Mouse (Mus musculus): ENCODE data around the gene Arid1b. TPM values are rescaled to one million over a fixed set of nuclear protein-coding genes. Genes with fewer than 3 reads are reported as not detected.
"Not testable (repeated sequence)": the region's sequence is repeated elsewhere in the genome, so short reads cannot be mapped to it uniquely, and the experiment has no call there.

The Arid1b gene
- polyA plus RNA-seq, 1 experiment from 2014 or later: 14.1 TPM

DNA sequence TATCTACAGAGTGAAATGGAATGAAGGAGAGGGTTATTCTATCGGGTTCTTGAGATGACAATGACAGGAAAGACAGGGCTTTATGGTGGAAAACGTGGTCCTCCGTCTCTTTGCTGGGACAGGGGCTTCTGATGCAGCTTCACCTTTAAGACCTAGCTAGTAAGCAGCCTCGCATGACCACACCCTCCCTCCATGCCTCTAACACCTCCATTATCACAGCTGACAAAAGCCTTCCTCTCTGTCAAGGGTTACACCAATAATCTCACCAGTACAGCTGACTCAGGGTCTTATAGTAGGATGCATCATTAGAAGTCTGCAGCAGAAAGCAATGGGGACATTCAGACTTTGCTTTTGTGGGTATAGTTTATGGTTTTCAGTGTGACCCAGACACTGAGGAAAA, 116.0 kb downstream of the Arid1b start:
- Histone ChIP-seq H3K27me3 (no peaks in the 10 kb centered on the region), H3K4me2 (no peak overlapping the region), H3K4me3 (no peak overlapping the region), H3K9me3 (no peaks in the 10 kb centered on the region), H3K36me3 (no peaks in the 10 kb centered on the region), H3K27ac (replicated peaks) (no peak overlapping the region), H3K4me1 (replicated peaks) (peaks cover 47% of the 10 kb centered on the region), H3K9ac (no peak overlapping the region)
- 82% methylated on average over 4 of the region's 4 CpGs for WGBS
- no peak for ATAC-seq (ENCODE audit: low read depth)

DNA sequence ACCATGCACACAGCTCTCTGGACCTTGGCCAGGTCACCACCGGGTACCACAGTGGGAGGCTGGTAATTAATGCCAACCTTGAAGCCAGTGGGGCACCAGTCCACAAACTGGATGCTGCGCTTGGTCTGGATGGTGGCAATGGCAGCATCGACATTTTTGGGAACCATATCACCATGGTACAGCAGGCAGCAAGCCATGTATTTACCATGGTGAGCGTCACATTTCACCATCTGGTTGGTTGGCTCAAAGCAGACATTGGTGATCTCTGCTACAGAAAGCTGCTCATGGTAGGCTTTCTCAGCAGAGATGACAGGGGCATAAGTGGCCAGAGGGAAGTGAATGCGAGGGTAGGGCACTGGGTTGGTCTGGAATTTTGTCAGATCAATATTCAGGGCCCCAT, 116.8 kb downstream of the Arid1b start:
- H3K4me3 ChIP-seq; H3K4me2 ChIP-seq; ATAC-seq (ENCODE audit: low read depth); H3K27ac ChIP-seq (replicated peaks); H3K36me3 ChIP-seq; H3K27me3 ChIP-seq; H3K9me3 ChIP-seq; H3K9ac ChIP-seq: not testable (repeated sequence)
- H3K4me1 ChIP-seq (replicated peaks): peaks cover 42% of the 10 kb centered on the region
- WGBS: 94% methylated on average over 5 of the region's 5 CpGs

DNA sequence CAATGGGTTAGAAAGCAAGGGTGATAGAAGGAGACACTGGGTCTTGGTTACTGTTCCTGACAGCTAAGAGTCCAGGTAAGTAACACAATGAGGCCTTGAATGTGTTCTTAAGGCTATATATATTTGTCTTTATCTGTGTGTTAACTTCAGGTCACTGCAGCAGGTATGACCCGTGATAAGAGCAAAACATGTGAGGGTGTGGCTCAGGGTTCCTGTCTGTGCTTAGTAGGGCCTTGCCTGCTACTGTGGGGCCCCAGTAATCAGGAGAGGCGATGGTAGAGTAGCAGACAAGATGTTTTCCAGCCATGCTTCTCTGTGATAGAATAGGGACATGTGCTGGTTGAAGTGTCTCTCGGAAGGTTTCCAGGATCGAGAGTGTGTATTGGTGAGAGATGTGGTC, 118.0 kb downstream of the Arid1b start:
- Histone ChIP-seq H3K27ac (replicated peaks) (no peak overlapping the region), H3K9me3 (no peaks in the 10 kb centered on the region), H3K27me3 (no peaks in the 10 kb centered on the region), H3K9ac (no peak overlapping the region), H3K4me2 (no peak overlapping the region), H3K36me3 (no peaks in the 10 kb centered on the region), H3K4me1 (replicated peaks) (peaks cover 34% of the 10 kb centered on the region), H3K4me3 (no peak overlapping the region)
- ATAC-seq (ENCODE audit: low read depth): no peak
- WGBS: 86% methylated on average over 4 of the region's 4 CpGs

DNA sequence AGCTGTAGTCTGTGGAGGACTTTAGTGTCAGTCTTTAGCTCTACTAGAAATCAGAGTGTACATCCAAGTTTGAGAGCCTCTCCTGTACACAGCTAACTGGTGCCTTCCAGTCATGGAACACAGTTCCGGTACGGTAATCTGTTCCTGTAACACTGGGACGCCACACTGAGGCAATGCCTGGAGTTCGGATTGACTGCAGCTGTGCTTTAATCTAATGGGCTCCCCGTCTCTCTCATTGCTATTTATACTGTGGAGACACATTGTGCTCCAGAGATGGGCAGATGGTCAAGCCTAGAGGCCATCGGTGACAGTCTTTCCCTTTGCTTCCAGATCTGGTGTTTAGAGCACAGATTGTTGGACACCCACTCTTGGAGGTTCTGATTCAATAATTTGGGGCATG, 121.8 kb downstream of the Arid1b start:
- Histone ChIP-seq H3K4me1 (replicated peaks) (peaks cover 36% of the 10 kb centered on the region), H3K9ac (no peak overlapping the region), H3K27ac (replicated peaks) (no peak overlapping the region), H3K4me3 (no peak overlapping the region), H3K9me3 (no peaks in the 10 kb centered on the region), H3K36me3 (no peaks in the 10 kb centered on the region), H3K4me2 (no peak overlapping the region), H3K27me3 (no peaks in the 10 kb centered on the region)
- 52% methylated on average over 6 of the region's 6 CpGs for WGBS
- no peak for ATAC-seq (ENCODE audit: low read depth)

DNA sequence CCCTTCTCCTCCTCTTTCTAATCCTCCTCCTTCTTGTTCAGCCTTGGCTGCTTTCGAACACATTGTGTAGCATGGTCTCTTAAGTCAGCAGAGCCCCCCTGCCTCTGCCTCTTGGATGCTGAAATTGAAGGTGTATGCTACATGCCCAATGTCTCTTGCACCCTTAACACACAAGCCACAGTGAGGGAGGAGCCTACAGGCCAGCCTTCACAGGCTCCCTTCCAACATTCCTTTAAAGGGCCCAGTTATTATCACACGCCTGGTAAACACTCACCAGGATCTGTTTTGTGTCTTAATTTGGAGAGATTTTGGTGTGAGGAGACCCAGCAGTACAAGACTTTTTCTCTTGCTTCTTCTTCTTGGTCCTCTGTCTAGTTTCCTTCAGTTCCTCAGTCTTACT, 122.9 kb downstream of the Arid1b start:
- no peaks in the 10 kb centered on the region for H3K9me3 ChIP-seq
- no peak for ATAC-seq (ENCODE audit: low read depth)
- H3K4me1 ChIP-seq (replicated peaks): peaks cover 46% of the 10 kb centered on the region
- WGBS: 73% methylated on average over 2 of the region's 2 CpGs
- H3K4me3 ChIP-seq: no peak overlapping the region
- H3K4me2 ChIP-seq: no peak overlapping the region
- H3K27ac ChIP-seq (replicated peaks): no peak overlapping the region
- no peaks in the 10 kb centered on the region for H3K27me3 ChIP-seq
- no peaks in the 10 kb centered on the region for H3K36me3 ChIP-seq
- no peak overlapping the region for H3K9ac ChIP-seq

DNA sequence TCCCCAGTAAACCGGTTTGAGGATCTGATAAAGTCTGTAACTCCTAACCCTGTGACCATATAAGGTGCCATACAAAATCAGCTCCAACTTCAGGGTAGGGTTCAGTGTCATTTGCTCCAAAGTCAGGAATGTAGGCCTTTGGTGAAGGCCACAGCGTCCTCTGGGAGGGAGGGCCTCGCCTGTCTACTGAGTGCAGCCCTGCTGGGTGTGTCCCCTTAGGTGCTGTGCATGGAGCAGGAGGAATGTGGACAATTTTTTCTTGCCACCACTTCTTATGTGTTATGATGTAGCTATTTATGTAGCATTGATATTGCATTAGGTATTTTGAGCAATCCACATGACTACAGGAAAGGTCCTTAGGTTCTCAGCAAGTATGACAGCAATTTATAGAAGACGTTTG, 124.0 kb downstream of the Arid1b start:
- no peak overlapping the region for H3K4me3 ChIP-seq
- H3K27me3 ChIP-seq: no peaks in the 10 kb centered on the region
- no peak overlapping the region for H3K9ac ChIP-seq
- H3K9me3 ChIP-seq: no peaks in the 10 kb centered on the region
- ATAC-seq (ENCODE audit: low read depth): no peak
- no peak overlapping the region for H3K4me2 ChIP-seq
- WGBS: 91% methylated on average over 4 of the region's 4 CpGs
- no peak overlapping the region for H3K27ac ChIP-seq (replicated peaks)
- H3K4me1 ChIP-seq (replicated peaks): peaks cover 58% of the 10 kb centered on the region
- no peaks in the 10 kb centered on the region for H3K36me3 ChIP-seq

DNA sequence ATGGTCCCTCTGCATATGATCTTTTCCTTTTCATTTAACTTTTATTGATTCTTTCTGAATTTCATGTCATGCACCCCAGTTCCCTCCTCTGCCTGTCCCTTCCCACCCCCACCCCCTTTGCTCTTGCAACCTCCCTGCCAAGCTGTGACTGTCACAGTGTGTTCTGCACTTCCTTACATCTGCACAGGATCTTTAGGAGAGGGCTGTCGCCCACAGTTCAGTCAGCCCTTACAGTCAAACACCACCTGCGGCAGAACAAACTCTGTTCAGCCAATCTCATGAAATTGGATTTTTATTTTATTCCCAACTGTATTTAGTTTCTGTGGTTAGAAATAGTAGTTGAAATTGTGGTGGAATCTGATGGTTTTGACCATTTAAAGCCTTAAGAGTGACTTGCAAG, 130.5 kb downstream of the Arid1b start:
- 79% methylated on average over 2 of the region's 2 CpGs for WGBS
- H3K27ac ChIP-seq (replicated peaks): no peak overlapping the region
- H3K9ac ChIP-seq: no peak overlapping the region
- no peaks in the 10 kb centered on the region for H3K36me3 ChIP-seq
- no peaks in the 10 kb centered on the region for H3K9me3 ChIP-seq
- no peak overlapping the region for H3K4me3 ChIP-seq
- no peak for ATAC-seq (ENCODE audit: low read depth)
- peaks cover 74% of the 10 kb centered on the region for H3K4me1 ChIP-seq (replicated peaks)
- no peak overlapping the region for H3K4me2 ChIP-seq
- H3K27me3 ChIP-seq: no peaks in the 10 kb centered on the region

DNA sequence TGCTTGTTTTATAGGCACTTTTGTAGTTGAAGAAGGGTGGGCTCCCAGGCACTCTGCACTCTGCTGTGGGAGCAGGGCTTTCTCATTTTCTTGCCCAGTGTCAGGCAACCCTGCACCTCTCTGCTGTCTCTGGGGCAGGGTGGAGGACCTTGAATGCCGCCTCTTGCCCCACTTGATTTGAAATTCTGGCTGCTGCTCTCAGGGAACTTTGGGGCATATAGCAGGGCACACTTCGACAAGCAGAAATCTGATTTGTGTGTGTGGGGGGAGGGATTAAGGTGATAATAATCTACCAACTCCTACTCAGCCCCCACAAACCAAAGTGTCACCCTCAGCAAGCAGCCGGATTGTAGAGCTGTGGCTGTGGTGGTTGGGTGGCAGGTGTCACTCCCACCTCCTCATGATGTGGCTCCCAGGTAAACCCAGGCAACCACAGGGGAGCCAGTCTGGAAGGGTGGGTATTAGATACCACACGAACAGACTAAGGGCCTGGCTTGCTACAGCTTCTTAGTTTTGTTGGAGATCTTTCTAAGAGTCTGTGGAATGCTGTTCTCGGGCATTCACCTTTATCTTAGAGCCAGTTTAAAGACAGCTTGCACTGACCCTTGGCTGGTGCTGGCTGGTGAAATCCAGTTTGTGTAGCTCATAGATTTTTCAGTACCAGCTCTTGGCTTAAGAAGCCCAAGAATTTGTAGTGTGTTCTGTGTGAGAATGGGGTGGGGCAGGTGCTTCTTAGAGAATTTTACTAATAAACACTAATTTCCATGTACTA, 131.1 kb downstream of the Arid1b start:
- H3K9me3 ChIP-seq: no peaks in the 10 kb centered on the region
- H3K4me1 ChIP-seq (replicated peaks): peaks cover 68% of the 10 kb centered on the region
- H3K27ac ChIP-seq (replicated peaks): no peak overlapping the region
- H3K4me2 ChIP-seq: no peak overlapping the region
- 84% methylated on average over 5 of the region's 5 CpGs for WGBS
- no peaks in the 10 kb centered on the region for H3K36me3 ChIP-seq
- no peaks in the 10 kb centered on the region for H3K27me3 ChIP-seq
- no peak for ATAC-seq (ENCODE audit: low read depth)
- no peak overlapping the region for H3K9ac ChIP-seq
- H3K4me3 ChIP-seq: no peak overlapping the region

DNA sequence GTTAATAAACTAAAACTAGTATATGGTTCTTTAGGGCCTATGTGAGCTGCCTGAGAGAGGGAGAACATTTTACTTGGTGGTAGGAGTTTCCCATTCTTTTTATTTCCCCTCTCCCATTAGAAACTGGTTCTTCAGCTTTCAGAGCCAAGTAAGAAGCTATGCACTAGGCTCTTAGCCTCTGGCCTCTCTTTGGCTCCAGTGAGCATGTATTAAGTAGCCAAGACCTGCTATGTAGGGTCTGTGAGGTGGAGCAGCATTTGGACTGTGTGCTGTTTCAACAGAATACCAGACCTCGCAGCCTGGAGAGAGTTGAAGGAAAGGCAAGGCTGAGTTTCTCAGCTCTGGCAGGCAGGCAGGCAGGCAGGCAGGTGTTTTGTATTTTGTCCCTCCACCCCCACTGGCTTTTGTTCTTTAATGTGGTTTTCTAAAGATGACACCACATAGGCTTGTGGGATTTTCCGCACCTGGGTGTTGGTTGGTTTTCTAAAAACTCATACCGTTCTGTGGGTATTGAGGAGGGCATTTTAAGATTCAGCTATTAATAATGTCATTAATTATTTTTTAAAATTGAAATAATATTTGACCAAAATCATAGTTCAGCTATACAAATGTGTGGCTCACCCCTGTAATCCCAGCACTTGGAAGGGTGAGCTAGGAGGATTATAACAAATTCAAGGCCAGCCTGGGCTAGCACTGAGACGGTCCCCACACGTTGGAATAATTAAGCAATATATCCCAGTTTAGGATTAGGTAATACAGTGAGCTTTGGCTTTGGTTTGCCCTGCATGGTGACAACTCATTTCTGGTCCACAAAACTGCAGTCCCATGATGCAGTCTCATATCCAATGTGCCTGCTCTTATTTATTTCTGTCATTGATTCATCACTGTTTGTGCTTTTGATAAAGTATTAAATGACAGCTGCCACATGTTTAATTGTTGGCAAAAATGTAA, 132.0 kb downstream of the Arid1b start:
- Histone ChIP-seq H3K27ac (replicated peaks) (0 out of 2 replicates have a peak overlapping the region, but pooled peaks have one; percentile 18), H3K4me1 (replicated peaks) (peaks cover 59% of the 10 kb centered on the region), H3K9ac (no peak overlapping the region), H3K36me3 (no peaks in the 10 kb centered on the region), H3K27me3 (no peaks in the 10 kb centered on the region), H3K4me2 (no peak overlapping the region), H3K9me3 (no peaks in the 10 kb centered on the region), H3K4me3 (no peak overlapping the region)
- no peak for ATAC-seq (ENCODE audit: low read depth)
- WGBS: 89% methylated on average over 5 of the region's 5 CpGs

DNA sequence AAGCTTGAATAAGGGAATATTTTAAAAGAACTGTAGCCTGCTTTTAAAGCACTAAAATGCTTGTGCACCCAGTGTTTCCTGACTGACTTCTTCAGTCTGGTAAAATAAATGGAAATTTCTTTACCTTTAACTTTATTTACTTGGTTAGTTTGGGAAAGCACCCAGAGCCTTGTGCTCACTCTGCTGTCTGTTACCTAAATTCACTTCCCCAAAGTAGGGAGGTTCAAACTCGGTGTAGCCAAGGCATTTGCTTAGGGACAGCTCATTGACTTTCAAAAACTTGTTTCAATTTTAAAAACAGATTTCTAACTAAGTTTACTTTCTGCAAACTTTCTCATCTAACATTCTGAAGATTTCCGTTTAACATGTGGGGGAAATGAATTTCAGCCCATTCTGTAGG, 135.5 kb downstream of the Arid1b start:
- WGBS: 89% methylated on average over 2 of the region's 2 CpGs
- no peak for ATAC-seq (ENCODE audit: low read depth)
- no peak overlapping the region for H3K9ac ChIP-seq
- peaks cover 36% of the 10 kb centered on the region for H3K4me1 ChIP-seq (replicated peaks)
- H3K4me2 ChIP-seq: no peak overlapping the region
- no peaks in the 10 kb centered on the region for H3K27me3 ChIP-seq
- H3K27ac ChIP-seq (replicated peaks): no peak overlapping the region
- no peak overlapping the region for H3K4me3 ChIP-seq
- no peaks in the 10 kb centered on the region for H3K9me3 ChIP-seq
- H3K36me3 ChIP-seq: no peaks in the 10 kb centered on the region

DNA sequence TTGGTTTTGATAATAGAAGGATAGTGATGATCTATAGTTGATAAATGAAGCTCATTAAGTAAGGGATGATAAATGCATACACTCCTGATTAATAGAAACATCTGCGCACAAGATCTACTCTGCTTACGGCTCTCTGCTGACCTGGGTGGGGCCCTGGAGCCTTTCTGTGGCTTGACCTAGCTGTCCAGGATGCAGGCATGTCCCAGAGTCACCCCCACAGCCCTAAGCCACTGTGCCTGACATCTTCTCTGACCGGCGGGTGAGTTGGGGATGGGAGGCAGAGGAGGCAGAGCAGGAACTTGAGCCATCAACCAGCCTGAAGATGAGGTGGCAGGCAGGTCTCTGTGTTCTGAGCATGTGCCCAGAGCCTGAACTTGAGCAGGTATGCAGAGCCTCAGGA, 136.0 kb downstream of the Arid1b start:
- Histone ChIP-seq H3K4me3 (no peak overlapping the region), H3K27ac (replicated peaks) (no peak overlapping the region), H3K4me2 (no peak overlapping the region), H3K27me3 (no peaks in the 10 kb centered on the region), H3K36me3 (no peaks in the 10 kb centered on the region), H3K9me3 (no peaks in the 10 kb centered on the region), H3K9ac (no peak overlapping the region), H3K4me1 (replicated peaks) (peaks cover 31% of the 10 kb centered on the region)
- ATAC-seq (ENCODE audit: low read depth): no peak
- WGBS: 86% methylated on average over 4 of the region's 4 CpGs

DNA sequence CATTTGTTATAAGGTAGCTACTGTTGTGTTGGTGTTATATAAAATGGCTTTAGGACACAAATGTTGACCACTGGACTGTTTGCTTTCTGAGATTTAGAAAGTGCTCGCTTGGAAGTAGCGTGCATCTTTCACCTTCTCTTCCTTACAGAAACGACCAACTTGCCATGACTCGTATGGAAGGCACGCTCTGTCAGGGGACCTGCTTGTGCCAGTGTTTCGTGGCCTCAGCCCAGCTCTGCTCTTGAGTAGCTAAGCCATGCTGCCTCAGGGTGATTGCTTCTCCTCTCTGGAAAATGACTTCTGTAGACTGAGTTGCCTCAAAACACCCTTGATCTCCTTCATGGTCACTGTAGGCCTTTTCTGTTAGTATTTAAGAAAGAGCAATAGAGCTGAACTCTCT, 137.6 kb downstream of the Arid1b start:
- H3K27ac ChIP-seq (replicated peaks): no peak overlapping the region
- no peak overlapping the region for H3K4me2 ChIP-seq
- no peaks in the 10 kb centered on the region for H3K36me3 ChIP-seq
- no peaks in the 10 kb centered on the region for H3K9me3 ChIP-seq
- no peaks in the 10 kb centered on the region for H3K27me3 ChIP-seq
- WGBS: 96% methylated on average over 6 of the region's 6 CpGs
- no peak overlapping the region for H3K4me3 ChIP-seq
- H3K9ac ChIP-seq: no peak overlapping the region
- peaks cover 30% of the 10 kb centered on the region for H3K4me1 ChIP-seq (replicated peaks)
- ATAC-seq (ENCODE audit: low read depth): no peak

Data from neural tube, embryonic 13.5 days (tissue).